Mouse (Mus musculus) limb, embryonic 11.5 days (tissue): Measurements from ENCODE around the gene Cd177. TPM values are rescaled to one million over a fixed set of nuclear protein-coding genes. Genes with fewer than 3 reads are reported as not detected.
A peak's percentile ranks its signal among the peaks of the same experiment; 100 is the strongest.
"Not testable (repeated sequence)": the region's sequence is repeated elsewhere in the genome, so short reads cannot be mapped to it uniquely, and the experiment has no call there.

Source experiments
- ATAC-seq: fragments of 200-750 bp; cut with Nextera tagmentation; 2 replicates; pipeline ENCODE4 v1.8.0; 2017; ENCODE audit warnings: low read depth; ENCODE audit not compliant: insufficient number of reproducible peaks, low FRiP score, low TSS enrichment
- DNase-seq: peaks from one replicate; pipeline ENCODE4 v3.0.0-alpha.2; 2015; ENCODE audit warnings: low spot score
- H3K27ac ChIP-seq: fragments of 300-500 bp; sonication (generic); replicated peaks from 2 replicates; pipeline ENCODE4 v1.5.1; 2014; ENCODE audit warnings: low read depth, mild to moderate bottlenecking, low read length
- H3K27me3 ChIP-seq: fragments of 300-500 bp; sonication (generic); 2 replicates; pipeline ENCODE4 v1.6.1; 2014; ENCODE audit warnings: mild to moderate bottlenecking, low read length, mixed read lengths; ENCODE audit not compliant: control insufficient read depth, insufficient read depth
- H3K36me3 ChIP-seq: fragments of 300-500 bp; sonication (generic); 2 replicates; pipeline ENCODE4 v1.6.1; 2014; ENCODE audit warnings: mild to moderate bottlenecking, low read length, moderate library complexity, mixed read lengths; ENCODE audit not compliant: control insufficient read depth, insufficient read depth
- H3K4me1 ChIP-seq: fragments of 300-500 bp; sonication (generic); 2 replicates; pipeline ENCODE4 v1.6.1; 2014; ENCODE audit warnings: low read length, mixed read lengths; ENCODE audit not compliant: control insufficient read depth, insufficient read depth
- H3K4me2 ChIP-seq: fragments of 300-500 bp; sonication (generic); 2 replicates; pipeline ENCODE4 v1.6.1; 2014; ENCODE audit warnings: low read depth, mild to moderate bottlenecking, moderate library complexity; ENCODE audit not compliant: severe bottlenecking
- H3K4me3 ChIP-seq: fragments of 300-500 bp; sonication (generic); 2 replicates; pipeline ENCODE4 v1.5.1; 2014; ENCODE audit warnings: low read depth, low read length
- H3K9ac ChIP-seq: fragments of 300-500 bp; sonication (generic); 2 replicates; pipeline ENCODE4 v1.6.1; 2014; ENCODE audit warnings: mild to moderate bottlenecking, low read length
- H3K9me3 ChIP-seq: fragments of 300-500 bp; sonication (generic); 2 replicates; pipeline ENCODE4 v1.6.1; 2016; ENCODE audit warnings: low read length; ENCODE audit not compliant: control insufficient read depth
- WGBS: fragments of 180-500 bp; shearing (Covaris S2); extraction: QIAGEN DNeasy Blood & Tissue Kit; methylation state at CpG from one replicate; pipeline ENCODE4 v1.1.7; 2014; 5-methylcytosine and 5-hydroxymethylcytosine counted together
- polyA plus RNA-seq: library from polyadenylated mRNA; unstranded; fragments of >200 nt; fragmentation: Nextera tagmentation; extraction: Ambion mirVana; gene quantifications from 2 replicates; pipeline ENCODE4 v1.2.1, GENCODE M21; 2014

Gene Cd177
- polyA plus RNA-seq, 1 experiment from 2014 or later = not detected

DNA sequence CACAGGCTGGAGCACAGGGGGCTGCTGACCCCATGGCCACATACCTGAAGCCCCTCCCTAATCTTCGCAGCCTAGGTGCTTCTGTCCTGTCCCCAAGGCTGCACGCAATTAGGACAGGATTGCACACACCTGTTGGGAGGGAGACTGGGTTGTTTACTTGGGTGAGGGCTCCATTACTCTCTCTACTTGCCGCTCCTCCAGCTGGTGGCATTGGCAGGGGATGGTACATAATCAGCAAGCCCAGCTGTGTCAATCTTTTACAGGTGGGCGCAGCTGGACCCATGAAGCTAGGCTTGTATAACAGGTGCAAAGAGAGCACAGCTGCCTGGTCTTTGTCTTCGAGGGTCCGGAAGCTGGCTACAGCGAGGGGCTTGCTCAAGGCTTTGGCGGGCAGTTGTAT is 2.5 kb upstream of the Cd177 start:
- Histone ChIP-seq H3K4me1 (no peaks in the 10 kb centered on the region), H3K9ac (no peak overlapping the region), H3K9me3 (no peaks in the 10 kb centered on the region), H3K36me3 (no peaks in the 10 kb centered on the region), H3K27me3 (no peaks in the 10 kb centered on the region), H3K4me3 (no peak overlapping the region), H3K4me2 (no peak overlapping the region), H3K27ac (no peak overlapping the region)
- ATAC-seq (no peak), DNase-seq (no peak)
- 85% methylated on average over 8 of the region's 8 CpGs for WGBS

GRCm38 (mm10) chr7:24761161-24761560 is 1.1 kb upstream of the Cd177 start:
- no peaks in the 10 kb centered on the region for H3K36me3 ChIP-seq
- H3K4me3 ChIP-seq = no peak overlapping the region
- 73% methylated on average over 6 of the region's 6 CpGs for WGBS
- no peaks in the 10 kb centered on the region for H3K27me3 ChIP-seq
- DNase-seq (no peak), ATAC-seq (no peak)
- H3K4me2 ChIP-seq = no peak overlapping the region
- H3K9ac ChIP-seq = no peak overlapping the region
- H3K9me3 ChIP-seq = no peaks in the 10 kb centered on the region
- H3K27ac ChIP-seq = no peak overlapping the region
- no peaks in the 10 kb centered on the region for H3K4me1 ChIP-seq

DNA sequence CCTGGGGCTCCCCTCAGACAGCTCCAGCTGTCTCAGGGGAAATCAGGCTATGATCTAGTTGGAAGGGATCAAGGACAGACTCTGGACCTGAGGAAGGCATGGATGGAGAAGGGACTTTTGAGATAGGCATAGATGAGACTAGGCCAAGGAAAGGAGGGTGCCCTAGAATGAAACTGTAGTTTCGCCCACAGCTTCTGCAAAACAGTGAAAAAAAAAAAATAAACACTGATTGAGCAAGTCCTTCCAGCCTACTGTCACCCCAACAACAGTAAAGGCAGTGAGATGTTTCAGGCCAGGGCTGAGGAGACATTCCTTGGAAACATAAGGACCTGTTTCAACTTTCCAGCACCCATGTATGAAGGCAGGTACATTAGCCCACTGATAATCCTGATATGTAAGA is 1.6 kb downstream of the Cd177 start:
- DNase-seq = no peak
- no peak overlapping the region for H3K27ac ChIP-seq
- WGBS = 81% methylated on average over 1 of the region's 1 CpGs
- no peaks in the 10 kb centered on the region for H3K36me3 ChIP-seq
- H3K27me3 ChIP-seq = no peaks in the 10 kb centered on the region
- H3K4me1 ChIP-seq = no peaks in the 10 kb centered on the region
- ATAC-seq = no peak
- no peak overlapping the region for H3K4me3 ChIP-seq
- H3K9ac ChIP-seq = no peak overlapping the region
- no peaks in the 10 kb centered on the region for H3K9me3 ChIP-seq
- no peak overlapping the region for H3K4me2 ChIP-seq

GRCm38 (mm10) chr7:24753476-24753875 is 6.6 kb downstream of the Cd177 start:
- no peak overlapping the region for H3K4me2 ChIP-seq
- DNase-seq (no peak), ATAC-seq (no peak)
- no peak overlapping the region for H3K27ac ChIP-seq
- H3K4me3 ChIP-seq = no peak overlapping the region
- H3K36me3 ChIP-seq = no peaks in the 10 kb centered on the region
- H3K9ac ChIP-seq = no peak overlapping the region
- 91% methylated on average over 5 of the region's 5 CpGs for WGBS
- no peaks in the 10 kb centered on the region for H3K9me3 ChIP-seq
- no peaks in the 10 kb centered on the region for H3K27me3 ChIP-seq
- H3K4me1 ChIP-seq = no peaks in the 10 kb centered on the region

- no peak for ATAC-seq
- no peak for DNase-seq
- no peak overlapping the region for H3K4me3 ChIP-seq
- no peak overlapping the region for H3K4me2 ChIP-seq
- no peaks in the 10 kb centered on the region for H3K36me3 ChIP-seq
- 65% methylated on average over 2 of the region's 2 CpGs for WGBS
- no peaks in the 10 kb centered on the region for H3K9me3 ChIP-seq
- H3K27me3 ChIP-seq = no peaks in the 10 kb centered on the region
- H3K4me1 ChIP-seq = no peaks in the 10 kb centered on the region
- H3K27ac ChIP-seq = no peak overlapping the region
- no peak overlapping the region for H3K9ac ChIP-seq
Observed at GRCm38 (mm10) chr7:24751610-24752009, 8.5 kb downstream of the Cd177 start.

DNA sequence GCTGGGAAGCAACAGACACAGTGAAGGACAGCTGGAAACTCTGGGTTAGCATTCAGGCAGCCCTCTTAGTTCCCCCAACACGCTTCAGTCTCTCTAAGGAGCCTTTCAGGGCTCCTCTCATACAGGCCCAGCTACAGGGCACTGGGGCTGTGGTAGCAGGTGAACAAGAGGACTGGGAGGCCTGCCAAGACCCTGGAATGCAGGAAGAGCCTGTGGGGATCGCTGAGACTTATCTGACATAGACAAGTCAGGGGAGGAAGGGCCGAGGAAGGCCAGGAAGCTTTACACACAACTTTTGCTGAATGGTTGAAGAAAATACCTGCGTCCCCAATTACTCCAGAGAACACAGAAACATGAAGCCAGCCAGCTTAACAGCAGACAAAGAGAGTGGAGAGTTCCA is 9.4 kb downstream of the Cd177 start:
- Histone ChIP-seq H3K36me3 (no peaks in the 10 kb centered on the region), H3K4me1 (no peaks in the 10 kb centered on the region), H3K4me3 (no peak overlapping the region), H3K4me2 (no peak overlapping the region), H3K9ac (no peak overlapping the region), H3K9me3 (no peaks in the 10 kb centered on the region), H3K27me3 (no peaks in the 10 kb centered on the region), H3K27ac (no peak overlapping the region)
- ATAC-seq = no peak
- DNase-seq = no peak
- 67% methylated on average over 4 of the region's 4 CpGs for WGBS

DNA sequence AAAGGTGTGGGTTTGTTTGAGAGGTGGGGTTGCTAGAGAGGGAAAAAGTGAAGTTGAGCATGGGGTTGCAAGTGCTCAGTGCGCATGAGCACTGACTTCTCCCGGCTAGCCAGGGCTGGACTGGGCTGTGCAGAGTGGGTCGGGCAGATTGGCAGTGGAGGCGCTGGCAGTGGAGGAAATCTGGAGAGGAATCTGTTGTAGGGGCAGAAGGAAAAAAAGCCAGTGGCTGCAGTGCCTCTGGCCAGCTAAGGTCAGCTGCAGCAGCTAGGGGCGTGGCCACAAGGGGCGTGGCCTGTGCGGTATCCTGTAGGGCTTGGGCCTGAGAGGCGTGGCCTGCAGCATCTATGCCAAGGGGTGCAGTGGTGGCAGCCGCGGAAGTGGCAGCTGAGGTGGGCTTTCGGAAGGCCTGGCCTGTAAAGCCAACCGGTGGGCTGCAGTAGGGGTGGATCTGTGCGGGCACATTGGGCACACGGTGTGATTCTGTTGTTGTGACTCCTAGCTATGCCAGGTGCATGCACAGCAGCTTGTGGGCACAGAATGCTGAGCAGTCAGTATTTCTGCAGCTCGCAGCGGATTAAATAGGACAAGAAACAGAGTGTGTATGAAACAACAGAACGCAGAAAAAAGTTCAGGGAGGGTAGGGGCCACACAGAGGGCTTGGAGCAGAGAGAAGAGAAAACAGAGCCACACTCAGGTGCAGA is 24.0 kb downstream of the Cd177 start:
- Histone ChIP-seq H3K27me3 (no peaks in the 10 kb centered on the region), H3K9ac (peak overlapping the region; percentile 7; the same call in 1 of the 2 replicates), H3K4me2 (no peak overlapping the region; the same call in 1 of the 2 replicates), H3K36me3 (no peaks in the 10 kb centered on the region), H3K27ac (no peak overlapping the region), H3K9me3 (no peaks in the 10 kb centered on the region), H3K4me3 (no peak overlapping the region), H3K4me1 (no peaks in the 10 kb centered on the region)
- no peak for ATAC-seq
- WGBS = 19% methylated on average over 17 of the region's 17 CpGs
- DNase-seq = peak; percentile 55

DNA sequence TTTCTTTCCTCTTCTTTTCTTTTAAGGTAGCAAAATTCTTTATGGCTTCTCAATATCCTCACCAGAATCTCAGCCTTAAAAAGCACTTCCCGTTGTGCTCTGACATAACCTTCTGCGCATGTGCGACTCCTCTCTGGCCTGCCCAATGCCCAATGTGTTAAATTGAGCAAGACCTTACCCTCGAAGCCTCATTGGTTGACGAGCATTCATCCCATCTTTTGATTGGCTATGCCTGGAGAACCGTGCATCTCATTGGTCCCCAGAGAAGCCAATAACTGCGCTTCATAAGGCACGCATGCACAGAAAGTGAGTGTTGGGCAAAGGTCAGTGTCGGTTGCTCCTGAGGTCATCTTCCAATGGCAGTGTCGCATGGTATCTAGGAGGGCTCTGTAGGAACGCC is 33.3 kb downstream of the Cd177 start, which contains the start of gene Gm4763:
Gene Gm4763 (minus strand): TSS at position 101 of the 400 bp plus-strand sequence.
- not testable (repeated sequence) for H3K27me3 ChIP-seq, ATAC-seq, H3K36me3 ChIP-seq, DNase-seq, H3K4me1 ChIP-seq, H3K27ac ChIP-seq, H3K9ac ChIP-seq, H3K9me3 ChIP-seq, H3K4me2 ChIP-seq, H3K4me3 ChIP-seq
- 90% methylated on average over 11 of the region's 11 CpGs for WGBS

DNA sequence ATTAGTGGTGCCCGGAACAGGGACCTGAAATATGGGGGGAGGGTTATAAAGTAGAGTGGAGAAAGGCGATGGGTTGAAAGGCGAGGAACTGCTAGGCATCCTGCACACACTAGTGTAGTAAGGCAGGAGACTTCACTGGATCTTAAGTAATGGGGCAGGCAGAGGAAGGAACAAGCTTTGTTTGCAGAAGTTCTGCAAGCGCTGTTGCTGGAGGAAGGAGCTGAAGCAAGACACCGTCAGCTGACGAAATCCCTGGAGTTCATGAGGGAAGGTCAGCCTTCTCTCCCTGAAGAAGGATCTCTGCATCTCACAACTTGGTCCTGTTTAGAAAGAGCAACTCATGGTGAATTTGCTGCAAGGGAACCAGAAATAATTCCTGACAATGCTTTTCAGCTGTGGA is 45.1 kb downstream of the Cd177 start:
- Histone ChIP-seq H3K4me1 (no peaks in the 10 kb centered on the region), H3K9me3 (no peaks in the 10 kb centered on the region), H3K4me2 (no peak overlapping the region), H3K36me3 (no peaks in the 10 kb centered on the region), H3K9ac (no peak overlapping the region), H3K4me3 (no peak overlapping the region), H3K27me3 (no peaks in the 10 kb centered on the region), H3K27ac (no peak overlapping the region)
- 82% methylated on average over 6 of the region's 6 CpGs for WGBS
- ATAC-seq (no peak), DNase-seq (no peak)
